Mouse (Mus musculus) NIH3T3 (cell line): ENCODE results near the gene Rbp3.

Source experiments
- DNase-seq: peaks from one replicate; pipeline ENCODE4 v3.0.0-alpha.2; 2012; ENCODE audit warnings: low read depth

The Rbp3 gene

GRCm38 (mm10) chr14:33953761-33954160 is at the start of gene Rbp3:
TSS of gene Rbp3 (plus strand) at chr14:33954003.
- no peak for DNase-seq

- no peak for DNase-seq
Measured at GRCm38 (mm10) chr14:33904851-33905250, 49.0 kb upstream of the Rbp3 start.

DNA sequence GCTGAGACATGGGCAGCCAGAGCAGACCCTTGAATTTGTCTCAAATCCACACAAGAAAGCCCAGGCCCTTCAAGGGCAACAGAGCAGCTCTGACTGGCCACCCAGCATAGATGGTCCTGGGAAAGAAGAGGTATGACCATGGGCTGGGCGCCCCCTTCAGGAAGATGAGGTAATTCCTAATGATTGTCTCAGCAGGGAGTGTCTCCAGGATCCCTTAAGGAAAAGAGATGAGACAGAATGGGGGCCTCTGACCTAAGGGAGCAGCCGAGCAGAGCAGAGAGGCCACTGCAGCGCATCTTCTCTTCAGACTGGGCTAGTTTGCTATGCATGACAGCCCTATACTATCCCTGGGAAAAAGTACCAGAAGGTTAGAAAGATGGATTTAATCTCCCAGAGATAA is 40.1 kb upstream of the Rbp3 start:
- peak; percentile 14 for DNase-seq

DNA sequence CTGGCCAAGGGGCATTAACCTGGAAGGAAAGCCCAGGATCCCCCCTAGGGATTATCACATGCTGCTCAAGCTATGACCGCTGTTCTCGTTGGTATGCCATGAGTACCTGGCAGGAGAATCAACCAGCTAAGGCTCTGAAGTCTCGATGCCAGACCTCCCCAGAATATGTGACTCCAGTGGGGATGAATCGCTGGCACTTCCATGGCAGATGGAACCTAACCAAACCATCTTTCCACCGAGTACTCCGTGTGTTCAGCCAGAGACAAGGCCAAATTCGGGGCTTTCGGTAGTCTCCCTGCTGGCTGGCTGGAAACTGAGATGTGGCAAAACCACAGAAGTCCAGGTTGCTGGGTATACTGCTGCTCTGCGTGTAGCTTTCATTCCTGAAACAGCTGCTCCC is 39.6 kb upstream of the Rbp3 start:
- no peak for DNase-seq

- DNase-seq: no peak
Measured at GRCm38 (mm10) chr14:33920727-33921559, 32.9 kb upstream of the Rbp3 start.

GRCm38 (mm10) chr14:33922771-33923167 is 31.0 kb upstream of the Rbp3 start:
- no peak for DNase-seq

DNA sequence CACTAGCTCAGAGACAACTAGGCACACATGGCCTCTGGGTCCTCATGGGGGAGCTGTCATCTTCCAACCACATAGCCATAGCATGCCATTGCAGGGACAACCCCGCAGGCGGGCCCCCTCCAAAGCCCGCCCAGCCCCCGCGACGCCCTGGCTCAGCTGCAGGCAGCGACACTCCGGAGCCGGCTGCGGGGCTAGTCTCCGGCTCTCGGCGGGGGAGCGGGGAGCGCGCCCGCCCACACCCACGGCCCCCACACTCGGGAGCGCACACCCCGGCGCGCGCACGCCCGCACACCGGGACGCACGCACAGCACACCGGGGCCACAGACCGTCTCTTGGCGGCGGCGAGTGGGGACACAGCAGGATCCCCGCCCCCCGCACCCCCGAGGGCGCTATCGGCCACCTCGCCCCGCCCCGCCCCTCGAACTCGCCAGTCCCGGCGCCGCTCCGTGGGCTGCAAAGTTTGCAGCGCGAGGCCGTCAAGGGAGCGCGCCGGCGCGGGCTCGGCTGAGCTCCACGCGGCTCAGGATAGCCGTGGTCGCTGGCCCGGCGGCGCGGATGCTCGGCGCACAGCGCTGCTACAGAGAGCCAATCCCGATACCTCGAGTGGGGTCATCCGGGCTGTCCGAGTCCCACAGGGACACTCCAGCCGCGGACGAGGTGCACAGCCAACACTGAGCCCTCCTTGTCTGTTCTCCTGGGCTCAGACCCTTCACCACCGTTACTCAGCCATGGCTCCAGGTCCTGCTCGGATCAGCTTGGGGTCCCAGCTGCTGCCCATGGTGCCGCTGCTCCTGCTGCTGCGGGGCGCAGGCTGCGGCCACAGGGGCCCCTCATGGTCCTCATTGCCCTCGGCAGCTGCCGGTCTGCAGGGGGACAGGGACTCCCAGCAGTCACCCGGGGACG is 30.4 kb upstream of the Rbp3 start, which contains the start of gene Gdf10:
Gdf10 (plus strand) TSS at position 420 of the 903 bp plus-strand sequence.
- no peak for DNase-seq

GRCm38 (mm10) chr14:33931853-33932252 is 21.9 kb upstream of the Rbp3 start:
- no peak for DNase-seq

- DNase-seq: peak; percentile 48
Measured at GRCm38 (mm10) chr14:33932935-33933703, 20.7 kb upstream of the Rbp3 start.

DNA sequence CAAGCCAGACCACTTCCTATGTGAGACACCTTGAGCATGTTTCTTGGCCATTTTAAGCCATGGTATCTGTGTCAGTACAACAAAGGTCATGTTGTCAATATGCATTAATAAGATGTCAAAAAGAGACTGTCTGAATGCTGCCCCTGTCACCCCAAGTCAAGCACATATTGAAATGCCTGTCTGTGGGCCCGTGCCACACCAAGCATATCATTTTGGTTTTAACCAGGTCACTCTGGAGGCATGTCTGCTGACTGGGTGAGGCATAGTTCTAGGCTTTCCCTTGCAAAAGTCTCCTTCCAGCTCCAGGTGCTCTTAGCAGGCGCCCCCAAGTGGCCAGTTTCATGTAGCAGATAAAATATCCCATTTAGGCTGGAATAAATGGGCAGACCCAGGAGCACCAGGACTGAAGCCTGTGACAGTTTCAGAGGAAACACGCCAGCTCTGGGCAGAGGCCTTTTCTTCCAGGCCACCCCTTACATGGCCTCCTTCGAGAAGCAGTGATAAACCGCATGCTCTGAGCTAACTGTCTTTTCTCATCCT is 20.0 kb upstream of the Rbp3 start:
- DNase-seq: peak; percentile 41

GRCm38 (mm10) chr14:33939117-33939516 is 14.7 kb upstream of the Rbp3 start:
- DNase-seq: no peak

- DNase-seq: no peak
Measured at GRCm38 (mm10) chr14:33940739-33941138, 13.1 kb upstream of the Rbp3 start, which contains the start of gene Gdf2. TSS of gene Gdf2 (plus strand) at chr14:33941039.

DNA sequence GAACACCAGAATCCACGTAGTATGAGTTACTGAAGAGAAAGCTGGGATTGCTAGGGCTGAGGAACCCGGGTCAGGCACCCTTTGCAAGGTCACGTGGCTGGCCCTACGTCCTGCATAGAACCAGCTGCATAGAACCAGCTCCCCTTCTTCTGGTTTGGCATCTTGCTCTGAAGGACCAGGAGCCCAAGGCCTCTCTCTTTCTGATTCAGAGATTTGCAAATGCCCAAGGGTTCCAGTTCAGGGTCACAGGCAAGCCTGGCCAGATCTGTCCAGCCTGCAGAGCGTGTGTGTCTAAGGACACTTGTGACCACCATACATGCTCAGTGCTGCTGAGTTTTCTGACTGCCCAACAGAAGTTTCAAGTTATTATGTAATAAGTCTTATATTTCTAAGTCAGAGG is 11.6 kb upstream of the Rbp3 start:
- no peak for DNase-seq

DNA sequence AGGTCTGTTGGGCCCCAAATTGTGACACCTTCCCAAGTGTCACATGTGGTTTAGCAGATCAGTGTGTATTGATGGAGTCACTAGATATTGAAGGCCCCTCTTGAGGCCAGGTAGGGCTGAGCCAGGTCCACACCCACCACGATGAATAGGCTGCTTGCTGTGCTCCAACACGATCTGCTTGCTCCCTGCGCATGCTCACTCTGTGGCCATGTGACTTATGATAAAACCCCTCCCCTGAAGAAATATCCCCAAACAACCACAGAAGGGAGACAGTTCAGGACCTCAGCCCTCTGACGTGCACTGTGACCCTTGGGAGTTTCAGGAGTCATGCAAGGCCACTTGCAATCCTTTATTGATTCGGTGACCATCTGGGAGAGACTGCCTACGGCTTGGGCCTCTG is 7.7 kb upstream of the Rbp3 start:
- DNase-seq: no peak

GRCm38 (mm10) chr14:33952233-33952981 is 1.4 kb upstream of the Rbp3 start:
- DNase-seq: no peak

DNA sequence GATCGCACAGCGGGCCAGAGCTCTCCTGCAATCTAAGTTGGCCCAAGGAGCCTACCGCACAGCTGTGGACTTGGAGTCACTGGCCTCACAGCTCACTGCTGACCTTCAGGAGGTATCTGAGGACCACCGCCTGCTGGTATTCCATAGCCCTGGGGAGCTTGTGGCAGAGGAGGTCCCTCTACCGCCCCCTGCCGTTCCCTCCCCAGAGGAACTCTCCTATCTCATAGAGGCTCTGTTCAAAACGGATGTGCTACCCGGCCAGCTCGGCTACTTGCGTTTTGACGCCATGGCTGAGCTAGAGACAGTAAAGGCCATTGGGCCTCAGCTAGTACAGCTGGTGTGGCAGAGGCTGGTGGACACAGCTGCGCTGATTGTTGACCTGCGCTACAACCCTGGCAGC is 2.3 kb downstream of the Rbp3 start:
- no peak for DNase-seq

GRCm38 (mm10) chr14:33958186-33958585 is 4.4 kb downstream of the Rbp3 start:
- no peak for DNase-seq

DNA sequence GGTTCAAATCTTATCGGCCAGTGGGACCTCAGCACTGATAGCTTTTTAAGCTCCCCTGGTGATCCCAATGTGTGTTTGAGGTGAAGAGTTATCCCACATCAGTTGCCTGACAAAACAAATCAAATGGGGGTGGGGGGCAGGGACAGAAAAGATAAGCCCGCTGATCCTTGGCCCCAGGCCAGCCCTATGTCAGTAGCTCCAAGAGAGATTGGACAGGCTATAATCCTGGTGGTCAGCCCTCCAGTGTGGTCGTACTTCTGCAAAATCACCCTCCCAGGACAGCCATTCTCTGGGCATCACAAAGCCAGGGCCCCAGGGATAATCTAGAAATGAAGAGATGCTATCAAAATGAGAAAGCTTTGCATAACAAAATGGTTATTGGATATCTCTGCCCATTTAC is 5.0 kb downstream of the Rbp3 start:
- DNase-seq: no peak

DNA sequence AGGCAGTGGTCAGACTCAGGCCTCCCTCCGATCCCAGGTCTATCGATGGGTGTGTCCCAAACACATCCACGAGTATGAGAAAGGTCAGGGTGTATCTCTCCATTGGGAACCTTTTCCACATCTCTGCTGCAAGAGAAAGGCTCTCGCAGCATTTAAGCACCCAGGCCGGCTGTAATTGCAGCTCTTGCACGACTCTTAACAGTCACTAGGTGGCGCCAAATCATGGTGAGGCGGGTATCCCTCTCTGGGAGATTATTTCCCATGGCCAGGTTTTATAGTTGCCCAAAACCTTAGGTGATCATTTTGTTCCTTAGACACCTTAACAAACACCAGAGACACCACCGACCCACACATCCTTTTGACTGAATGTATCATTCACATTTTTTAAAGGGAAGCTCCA is 5.5 kb downstream of the Rbp3 start:
- peak; percentile 64 for DNase-seq

DNA sequence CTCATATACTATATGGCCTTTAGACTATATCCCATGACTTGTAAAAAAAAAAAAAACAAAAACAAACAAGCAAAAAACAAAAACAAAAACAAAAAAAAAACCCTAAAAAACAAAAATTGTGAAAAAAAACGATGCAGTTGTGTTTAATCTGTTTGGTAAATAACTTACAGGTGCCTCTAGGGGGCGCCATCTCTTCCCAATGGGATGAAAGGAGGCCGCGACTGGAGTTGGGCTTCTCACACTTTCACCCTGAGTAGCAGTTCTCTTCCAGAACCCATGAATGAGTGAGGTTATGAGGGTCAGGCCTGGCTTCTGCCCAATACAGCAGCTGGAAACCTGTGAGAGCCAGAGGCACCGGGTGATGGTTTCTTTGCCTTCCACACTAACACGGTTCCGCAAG is 11.9 kb downstream of the Rbp3 start:
- DNase-seq: peak; percentile 4

DNA sequence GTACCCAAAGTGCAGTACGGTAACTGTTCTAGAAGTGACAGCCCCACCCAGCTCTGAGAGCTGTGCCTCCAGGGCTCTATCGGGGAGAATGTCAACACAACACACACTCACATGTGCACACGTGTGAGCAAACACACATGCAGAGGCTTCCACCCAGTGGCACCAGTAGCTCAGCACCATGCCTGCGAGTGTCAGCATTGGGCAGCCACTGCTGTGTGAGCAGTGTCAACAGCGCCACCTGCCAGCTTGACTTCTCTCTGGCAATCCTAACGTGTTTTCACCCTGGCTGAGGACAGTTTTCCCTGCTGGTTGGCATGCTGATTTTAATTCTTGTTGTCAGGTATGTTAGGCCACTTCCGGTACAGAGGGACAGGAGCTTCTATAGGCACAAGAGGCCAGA is 18.9 kb downstream of the Rbp3 start:
- peak; percentile 2 for DNase-seq
